Mouse (Mus musculus) urinary bladder, adult 18-20 months (tissue): ENCODE data around the gene Tkt.
A peak's percentile ranks its signal among the peaks of the same experiment; 100 is the strongest.
"Not testable (repeated sequence)": the region's sequence is repeated elsewhere in the genome, so short reads cannot be mapped to it uniquely, and the experiment has no call there.

ENCODE experiments used
- DNase-seq, 2 experiments: peaks; one replicate each; pipeline ENCODE4 v3.0.0; 2022; ENCODE audit warnings: low spot score in 2 of 2, mixed read lengths in 2 of 2

Tkt gene

DNA sequence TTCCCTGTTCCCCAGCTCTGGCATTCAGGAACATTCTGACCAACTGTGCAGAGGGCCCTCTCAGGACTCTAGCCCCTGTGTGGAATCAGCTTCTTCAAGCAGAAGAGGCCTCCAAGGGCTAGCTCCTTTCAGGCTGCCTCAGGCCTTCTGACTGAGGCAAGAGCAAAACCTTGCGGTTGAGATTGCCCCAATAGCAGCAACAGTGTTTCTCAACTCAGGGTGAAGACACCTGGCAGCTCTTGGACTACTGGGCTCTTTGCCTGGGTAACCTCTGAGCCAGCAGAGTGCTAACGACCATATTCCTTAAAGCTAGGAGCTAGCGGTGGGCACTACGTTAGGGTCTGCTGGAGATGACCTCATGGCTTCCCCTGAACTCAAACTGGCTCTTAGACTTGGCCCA lies 5.0 kb downstream of the Tkt start:
- no peak for DNase-seq

GRCm38 (mm10) chr14:30556651-30557050 lies 8.5 kb downstream of the Tkt start:
- no peak for DNase-seq

DNA sequence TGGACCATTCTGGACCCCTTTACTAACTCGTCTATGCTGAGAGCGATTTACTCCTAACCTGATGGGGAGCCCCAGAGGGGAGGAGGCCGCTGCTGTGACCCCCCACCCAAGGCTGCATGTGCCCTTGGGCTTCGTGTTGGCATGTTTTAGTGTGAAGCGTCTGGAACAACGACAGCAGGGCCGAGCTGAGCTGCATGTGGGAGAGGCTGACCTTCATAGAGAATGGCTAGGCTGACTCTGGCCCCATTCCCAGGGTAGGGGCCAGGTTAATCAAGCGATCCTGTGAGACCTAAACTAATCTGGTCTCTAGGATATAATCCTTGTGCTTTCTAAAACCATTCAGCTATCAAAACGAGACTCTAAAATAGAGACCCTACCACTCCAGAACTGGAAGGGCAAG lies 9.6 kb downstream of the Tkt start:
- no peak for DNase-seq

- DNase-seq = no peak
These were observed 11.2 kb downstream of the Tkt start for GRCm38 (mm10) chr14:30559321-30559850.

- no peak for DNase-seq
These were observed 12.7 kb downstream of the Tkt start for GRCm38 (mm10) chr14:30560803-30561389.

- no peak for DNase-seq
These were observed 13.5 kb downstream of the Tkt start for GRCm38 (mm10) chr14:30561470-30562187.

- no peak for DNase-seq
These were observed 14.2 kb downstream of the Tkt start for GRCm38 (mm10) chr14:30562343-30562742.

DNA sequence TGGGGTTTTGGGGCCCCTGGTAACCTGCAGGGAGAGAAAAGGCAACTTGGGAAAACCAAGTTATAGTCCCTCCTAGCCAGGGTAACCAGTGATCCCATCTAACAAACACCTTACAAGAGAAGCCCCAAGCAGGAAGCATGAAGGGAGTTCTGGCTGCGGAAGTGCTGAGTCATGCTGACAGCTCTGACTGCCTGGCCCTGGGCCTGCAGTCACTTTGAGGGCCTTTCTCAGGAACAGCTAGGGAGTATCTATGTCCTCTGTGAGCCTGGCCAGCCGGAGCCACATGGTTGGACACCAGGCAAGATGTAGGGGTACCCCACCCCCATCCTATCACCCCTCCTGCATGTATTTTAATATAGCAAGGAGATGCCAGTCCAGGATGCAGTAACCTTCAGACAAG lies 16.3 kb downstream of the Tkt start:
- peak; percentile 34 to 36 for DNase-seq

DNA sequence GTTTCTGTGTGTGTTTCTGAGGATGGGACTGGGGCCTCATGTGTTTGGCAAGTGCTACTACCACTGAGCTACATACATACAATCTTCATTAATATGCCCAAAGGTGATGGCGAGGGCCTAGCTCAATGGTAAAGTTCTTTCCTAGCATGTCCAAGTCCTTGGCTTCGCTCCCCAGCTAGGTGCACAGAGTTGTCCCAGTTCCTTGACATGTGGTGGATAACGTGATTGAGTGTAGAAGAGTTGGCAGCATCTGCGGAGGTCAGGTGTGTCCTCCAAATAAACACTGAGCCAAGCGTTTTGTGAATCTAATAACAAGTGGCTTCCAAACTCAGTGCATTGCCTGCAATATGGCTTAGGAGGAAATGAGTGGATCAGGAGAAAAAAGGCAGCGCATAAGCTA lies 18.2 kb downstream of the Tkt start:
- DNase-seq = no peak

GRCm38 (mm10) chr14:30568016-30568415 lies 19.9 kb downstream of the Tkt start:
- no peak for DNase-seq

DNA sequence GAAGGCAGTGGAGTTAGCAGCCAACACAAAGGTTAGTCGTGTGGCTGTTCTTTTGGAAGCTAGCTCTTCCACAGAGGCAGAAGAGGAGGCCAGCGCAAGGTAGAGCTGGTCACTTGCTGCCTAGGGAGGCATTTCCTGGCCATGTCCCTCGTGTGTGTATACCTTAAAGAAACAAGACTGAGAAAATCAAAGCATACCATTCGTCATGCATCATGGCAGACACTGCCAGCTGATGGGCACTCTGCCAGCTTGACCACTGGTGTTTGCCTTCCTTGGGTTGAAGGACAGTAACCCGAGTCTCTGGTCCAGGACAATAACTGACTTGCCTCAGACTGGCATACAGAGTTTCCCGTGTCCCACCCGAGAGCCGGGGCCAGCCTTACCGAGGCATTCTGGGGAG lies 22.1 kb downstream of the Tkt start:
- DNase-seq = no peak

DNA sequence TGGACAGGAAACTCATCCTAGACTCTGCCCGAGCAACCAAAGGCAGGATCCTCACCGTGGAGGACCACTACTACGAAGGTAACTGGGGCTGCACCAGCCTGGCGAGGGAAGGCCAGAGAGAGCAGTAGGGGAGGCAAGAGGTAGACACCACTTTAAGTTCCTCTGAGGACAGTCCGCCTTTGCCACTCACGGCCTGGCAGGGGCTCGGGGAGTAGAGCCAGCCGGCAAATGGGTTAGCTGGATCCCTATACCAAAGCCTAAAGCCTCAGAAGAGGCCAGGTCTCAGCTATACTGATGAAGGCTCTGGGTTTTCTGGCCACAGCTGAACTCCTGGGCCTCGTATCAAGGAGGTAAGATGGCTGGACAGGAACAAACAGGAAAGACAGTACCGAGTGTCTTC lies 24.1 kb downstream of the Tkt start:
- no peak for DNase-seq

DNA sequence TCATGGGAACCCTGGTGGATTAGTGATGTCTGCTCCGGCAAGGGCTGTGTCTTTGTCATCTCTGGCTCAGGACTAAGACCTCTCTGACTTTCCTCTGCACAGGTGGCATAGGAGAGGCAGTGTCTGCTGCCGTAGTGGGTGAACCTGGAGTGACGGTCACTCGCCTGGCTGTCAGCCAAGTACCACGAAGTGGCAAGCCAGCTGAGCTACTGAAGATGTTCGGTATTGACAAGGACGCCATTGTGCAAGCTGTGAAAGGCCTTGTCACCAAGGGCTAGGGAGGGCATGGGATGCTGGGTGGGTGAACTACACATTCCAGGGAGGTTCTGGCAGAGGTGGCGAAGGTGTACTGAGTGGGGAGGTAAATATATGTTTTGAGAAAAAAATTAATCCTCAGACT lies 25.1 kb downstream of the Tkt start:
- DNase-seq = no peak

DNA sequence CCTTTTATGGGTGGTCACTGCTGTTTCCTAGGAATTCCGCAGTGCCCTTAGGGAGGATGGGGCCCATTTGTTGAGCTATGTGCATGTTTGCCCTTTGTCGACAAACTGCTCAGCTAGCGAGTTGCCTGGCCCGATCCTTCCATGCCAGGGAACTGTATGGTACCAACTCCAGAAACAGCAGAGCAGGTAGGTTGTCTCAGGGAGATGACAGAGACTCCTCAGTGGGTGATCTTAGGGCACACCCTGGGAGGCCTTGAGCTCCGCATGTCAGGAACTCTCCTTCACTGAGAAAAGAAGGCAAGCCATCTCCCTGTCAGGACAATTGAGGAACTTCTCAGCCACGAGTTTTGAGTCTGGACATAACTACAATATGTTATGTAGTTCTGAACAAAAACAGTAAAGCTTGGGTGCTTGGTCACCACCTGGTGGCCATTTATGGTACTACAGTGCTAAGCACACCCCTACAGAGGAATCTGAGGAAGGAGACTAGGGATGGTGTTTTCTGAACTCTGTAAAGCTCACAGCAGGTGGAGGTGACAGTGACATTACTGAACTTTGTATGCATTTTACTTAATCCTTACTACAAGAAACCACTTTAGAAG lies 25.9 kb downstream of the Tkt start:
- DNase-seq = peak; percentile 46 to 61

GRCm38 (mm10) chr14:30575791-30576190 lies 27.6 kb downstream of the Tkt start:
- DNase-seq = no peak

GRCm38 (mm10) chr14:30576260-30576659 lies 28.1 kb downstream of the Tkt start:
- DNase-seq = no peak

- not testable (repeated sequence) for DNase-seq
These were observed 29.3 kb downstream of the Tkt start for GRCm38 (mm10) chr14:30577303-30578062.

GRCm38 (mm10) chr14:30579180-30579579 lies 31.0 kb downstream of the Tkt start:
- DNase-seq = no peak

GRCm38 (mm10) chr14:30579882-30580281 lies 31.7 kb downstream of the Tkt start:
- no peak for DNase-seq

DNA sequence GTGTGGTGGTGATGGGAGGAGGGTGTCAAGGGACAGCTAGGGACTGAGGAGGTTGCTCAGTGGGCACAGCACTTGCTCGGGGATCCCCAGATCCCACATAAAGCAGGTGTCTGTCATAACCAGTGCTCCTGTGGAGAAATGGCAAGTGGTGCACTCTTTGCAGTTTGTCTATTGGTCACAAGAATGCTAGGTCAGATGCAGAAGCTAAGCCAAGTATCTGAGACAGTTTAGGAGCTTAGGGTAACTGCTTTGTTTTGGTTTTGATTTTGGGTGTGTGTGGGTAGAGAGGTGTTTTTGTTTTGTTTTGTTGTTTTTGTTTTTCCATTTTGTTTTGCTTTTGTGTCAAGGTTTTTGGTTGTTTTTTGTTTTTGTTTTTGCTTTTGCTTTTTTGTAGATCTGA lies 33.1 kb downstream of the Tkt start:
- no peak for DNase-seq

DNA sequence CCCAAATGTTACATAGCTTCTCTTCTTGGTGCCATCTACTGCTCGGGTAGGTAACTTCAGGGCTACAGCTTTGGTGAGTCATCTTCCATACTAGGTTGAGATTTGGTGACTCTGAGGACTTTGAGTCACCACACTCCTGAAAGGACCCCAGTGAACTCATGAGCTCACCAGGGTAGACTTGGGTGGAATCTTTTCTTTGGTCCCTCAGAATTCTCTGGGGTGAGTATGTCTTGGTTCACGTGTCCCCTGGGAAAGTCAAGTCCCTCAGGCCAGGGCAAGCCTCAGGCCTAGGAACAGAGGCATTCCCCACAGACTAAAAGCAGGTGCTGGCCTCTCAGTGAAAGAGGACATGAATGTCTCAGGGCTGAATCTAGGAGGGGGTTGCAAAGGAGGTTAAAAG lies 35.9 kb downstream of the Tkt start:
- no peak for DNase-seq

- DNase-seq = no peak
These were observed 36.5 kb downstream of the Tkt start for GRCm38 (mm10) chr14:30584497-30585251.
